Mouse (Mus musculus) mesoderm, embryonic 11.5 days (tissue): Measurements from ENCODE around the gene Slc7a8.
"Not testable (repeated sequence)": the region's sequence is repeated elsewhere in the genome, so short reads cannot be mapped to it uniquely, and the experiment has no call there.

Experiments used
- DNase-seq: peaks from one replicate; pipeline ENCODE4 v3.0.0-alpha.2; 2012; ENCODE audit warnings: low read depth, low spot score

Slc7a8 gene

GRCm38 (mm10) chr14:54780836-54781609, 723 bp downstream of the Slc7a8 start:
- peak; percentile 34 for DNase-seq

- DNase-seq = no peak
Observed at GRCm38 (mm10) chr14:54780084-54780483, 1.7 kb downstream of the Slc7a8 start.

- no peak for DNase-seq
Observed at GRCm38 (mm10) chr14:54777893-54778292, 3.9 kb downstream of the Slc7a8 start.

- DNase-seq = no peak
Observed at GRCm38 (mm10) chr14:54776768-54777167, 5.0 kb downstream of the Slc7a8 start.

- DNase-seq = no peak
Observed at GRCm38 (mm10) chr14:54775534-54776041, 6.2 kb downstream of the Slc7a8 start.

- DNase-seq = no peak
Observed at GRCm38 (mm10) chr14:54772333-54772856, 9.4 kb downstream of the Slc7a8 start.

- DNase-seq = no peak
Observed at GRCm38 (mm10) chr14:54770373-54770772, 11.4 kb downstream of the Slc7a8 start.

- DNase-seq = no peak
Observed at GRCm38 (mm10) chr14:54769068-54769425, 12.7 kb downstream of the Slc7a8 start.

- no peak for DNase-seq
Observed at GRCm38 (mm10) chr14:54768314-54769067, 13.3 kb downstream of the Slc7a8 start.

GRCm38 (mm10) chr14:54766937-54767336, 14.8 kb downstream of the Slc7a8 start:
- DNase-seq = not testable (repeated sequence)

- no peak for DNase-seq
Observed at GRCm38 (mm10) chr14:54756382-54756781, 25.4 kb downstream of the Slc7a8 start.

- DNase-seq = peak; percentile 9
Observed at GRCm38 (mm10) chr14:54754602-54755018, 27.1 kb downstream of the Slc7a8 start.

GRCm38 (mm10) chr14:54753986-54754601, 27.7 kb downstream of the Slc7a8 start:
- DNase-seq = no peak

- DNase-seq = no peak
Observed at GRCm38 (mm10) chr14:54752938-54753337, 28.8 kb downstream of the Slc7a8 start.

- DNase-seq = no peak
Observed at GRCm38 (mm10) chr14:54751768-54752167, 30.0 kb downstream of the Slc7a8 start.

- DNase-seq = no peak
Observed at GRCm38 (mm10) chr14:54749238-54749637, 32.5 kb downstream of the Slc7a8 start.

GRCm38 (mm10) chr14:54747942-54748917, 33.5 kb downstream of the Slc7a8 start:
- DNase-seq = no peak

- no peak for DNase-seq
Observed at GRCm38 (mm10) chr14:54746038-54746437, 35.7 kb downstream of the Slc7a8 start.

GRCm38 (mm10) chr14:54744473-54744872, 37.3 kb downstream of the Slc7a8 start:
- DNase-seq = no peak

GRCm38 (mm10) chr14:54742375-54742774, 39.4 kb downstream of the Slc7a8 start:
- no peak for DNase-seq

GRCm38 (mm10) chr14:54741721-54742120, 40.0 kb downstream of the Slc7a8 start:
- no peak for DNase-seq
